Mouse (Mus musculus): ENCODE results near the gene Armc5.

GRCm38 (mm10) chr7:128249998-128250397, 12.9 kb downstream of the Armc5 start:
- TF ChIP-seq ZC3H11A (IDR thresholded peaks at IDR 0.05; ENCODE audit: borderline replicate concordance, low read depth, low read length) = no peak
- TF ChIP-seq HCFC1 (IDR thresholded peaks at IDR 0.05; ENCODE audit: borderline replicate concordance, insufficient read depth, low read length) = no peak
- no peak for TF ChIP-seq CHD2 (IDR thresholded peaks at IDR 0.05; ENCODE audit: low read depth, low read length)
- no peak for TF ChIP-seq ZNF384 (IDR thresholded peaks at IDR 0.05; ENCODE audit: low read depth, low read length)
- no peak for TF ChIP-seq MAFK (IDR thresholded peaks at IDR 0.05; ENCODE audit: insufficient read depth, low read depth, low read length)
